Mouse (Mus musculus): ENCODE measurements around the gene Stat3.

DNA sequence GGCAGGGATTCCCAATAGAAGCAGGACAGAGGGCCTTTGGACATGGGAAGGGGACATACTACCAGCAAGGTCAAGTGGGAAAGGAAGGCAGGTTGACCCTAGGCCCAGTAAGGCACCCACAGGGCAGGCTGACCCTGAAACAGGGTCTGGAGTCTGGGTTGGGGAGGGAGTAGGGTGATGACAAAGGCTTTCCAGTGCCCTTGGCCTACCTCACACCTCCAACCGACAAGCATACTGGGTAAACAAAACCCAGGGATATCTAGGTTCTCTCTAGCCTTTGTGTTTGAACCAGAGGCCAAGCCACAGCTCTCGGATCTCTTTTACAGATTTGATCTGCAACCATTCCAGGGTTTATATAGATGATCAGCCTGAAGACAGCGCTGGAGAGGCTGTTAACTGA, 51.6 kb downstream of the Stat3 start:
- TF ChIP-seq POLR2A (IDR thresholded peaks at IDR 0.05; ENCODE audit: low read depth, low read length) (no peak), CTCF (conservative IDR thresholded peaks at IDR 0.05; ENCODE audit: insufficient read depth, insufficient read length, low read depth, low read length) (no peak)

Measured in kidney, adult 2 months (tissue).